Mouse (Mus musculus) heart, postnatal 10 days (tissue): ENCODE measurements around the gene Cxcl12. TPM values are rescaled to one million over a fixed set of nuclear protein-coding genes. Genes with fewer than 3 reads are reported as not detected.

Experiments used
- DNase-seq, 2 experiments: peaks; one replicate each; pipeline ENCODE4 v3.0.0; 2021
- intact Hi-C: fragments of 180-260 bp; cut with DNase I; formaldehyde crosslinking; loops from one replicate; pipeline ENCODE4 v1.15.1; 2025
- total RNA-seq, 2 experiments: library from RNA; stranded (reverse); gene quantifications; 2 replicates each; pipeline ENCODE4 v1.2.3; 2021

Gene Cxcl12
- total RNA-seq, 2 experiments from 2014 or later = 147 to 151 TPM

GRCm38 (mm10) chr6:117218442-117219299 lies 50.3 kb downstream of the Cxcl12 start:
- intact Hi-C loops = no loop called here
- no peak for DNase-seq

DNA sequence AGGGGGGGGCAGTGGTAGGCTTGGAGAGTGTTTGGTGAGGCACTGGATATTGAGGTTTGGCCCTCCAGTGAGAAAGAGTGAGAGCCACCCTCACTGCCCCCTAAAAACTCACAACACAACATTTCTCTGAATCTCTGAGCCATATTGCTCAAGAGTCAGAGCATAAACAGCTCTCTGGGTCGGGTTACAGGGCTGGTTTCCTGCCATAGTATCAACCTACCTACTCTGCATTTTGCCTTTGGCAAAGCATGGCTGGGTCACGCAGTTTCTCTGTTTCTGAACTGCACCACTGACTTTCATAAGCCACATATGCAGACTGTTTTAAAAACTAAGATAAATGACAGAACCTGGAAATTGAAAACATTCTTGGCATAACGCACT lies 51.0 kb downstream of the Cxcl12 start:
- intact Hi-C loops = no loop called here

DNA sequence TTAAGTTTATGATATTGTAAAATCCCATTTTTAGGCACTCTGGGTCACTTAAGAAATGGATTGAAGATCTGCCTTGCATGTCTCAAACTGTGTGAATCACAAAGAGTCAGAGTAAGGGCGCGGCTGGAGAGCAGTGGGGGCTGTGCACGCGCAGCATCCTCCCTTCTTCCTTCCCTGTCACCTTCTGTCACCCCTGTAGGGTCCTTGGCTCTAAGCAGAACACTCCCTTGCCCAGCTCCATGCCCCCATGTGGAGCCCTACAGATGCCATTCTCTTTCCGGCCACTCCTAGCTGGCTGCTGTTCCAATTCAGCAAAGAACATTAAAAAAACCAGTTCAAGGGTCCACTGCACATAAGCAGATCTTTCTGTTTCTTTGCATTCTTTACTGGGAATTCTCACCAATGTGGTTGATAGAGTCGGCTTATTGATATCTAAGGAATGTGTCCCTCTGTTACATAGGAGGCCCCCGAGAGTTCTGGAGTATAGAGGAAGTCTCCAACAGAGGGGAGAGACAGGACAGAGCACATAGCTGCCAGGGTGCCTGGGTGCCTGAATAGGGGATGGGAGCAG lies 51.7 kb downstream of the Cxcl12 start:
- DNase-seq = no peak
- intact Hi-C loops = no loop called here

More for the DNA sequence above, 51.0 kb downstream of the Cxcl12 start:
- DNase-seq = no peak

DNA sequence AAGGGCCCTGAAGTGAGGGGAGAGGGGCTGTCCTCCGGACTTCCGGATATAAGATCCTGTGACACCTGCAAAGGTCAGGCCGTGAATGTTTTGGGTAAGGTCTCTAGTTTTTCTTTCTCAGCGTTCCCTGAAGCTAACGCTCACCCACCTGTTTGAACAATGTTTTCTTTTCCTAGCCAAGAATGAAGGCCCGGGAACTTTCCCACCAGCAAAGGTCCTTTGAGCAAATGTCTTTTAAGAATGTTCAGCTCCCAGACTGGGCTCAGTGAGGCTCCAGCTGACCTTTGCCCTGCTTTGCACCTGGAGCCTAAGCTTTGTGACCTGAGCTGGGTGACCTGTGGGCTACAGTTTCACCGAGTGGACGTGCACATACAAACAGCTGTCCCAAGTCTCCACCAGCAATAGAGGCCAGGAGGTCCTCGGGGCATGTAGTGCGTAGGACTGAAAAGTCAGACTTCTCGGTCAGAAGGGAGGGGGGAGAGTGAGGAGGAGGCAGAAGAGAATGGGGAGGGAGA lies 52.6 kb downstream of the Cxcl12 start:
- DNase-seq = no peak
- intact Hi-C loops = no loop called here
